In the genomic region with DNA sequence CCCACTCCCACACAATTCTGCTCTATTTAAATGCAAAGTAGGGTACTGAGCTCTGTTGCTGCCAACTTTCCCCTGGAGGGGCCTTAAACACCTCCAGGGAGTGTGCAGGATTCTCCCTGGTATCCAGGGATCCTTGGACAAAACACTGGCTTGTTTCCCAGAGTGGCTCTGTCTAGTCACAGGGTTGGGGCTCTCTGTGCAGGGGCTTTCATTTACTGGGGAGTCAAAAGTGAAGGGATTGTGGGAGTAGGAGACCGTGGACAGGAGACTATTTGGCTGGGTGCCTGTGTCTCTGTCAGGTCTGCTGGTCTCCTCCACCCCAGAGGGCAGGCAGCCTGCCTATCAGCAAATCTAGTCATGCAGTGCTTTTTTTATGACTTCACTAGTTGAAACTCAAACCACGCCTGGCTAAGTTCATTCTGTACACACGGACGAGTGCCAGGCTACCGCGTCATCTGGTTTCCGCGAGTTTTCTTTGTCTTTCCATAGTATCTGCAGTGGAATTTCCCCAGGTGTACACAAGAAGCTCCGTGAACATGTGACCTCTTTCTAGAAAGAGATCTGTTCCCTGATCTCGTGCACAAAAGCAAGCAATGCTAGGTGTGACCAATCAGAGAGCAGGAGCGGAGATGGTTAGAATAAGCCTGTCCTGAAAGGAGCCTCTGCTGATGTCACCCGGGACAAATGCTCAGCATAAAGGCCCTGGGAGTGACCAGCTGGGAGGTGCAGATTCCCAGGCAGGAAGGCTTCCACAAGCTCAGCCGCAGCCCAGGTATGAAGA, we compare ENCODE assay signal across 8 mouse cellular contexts. TPM values are rescaled to one million over a fixed set of nuclear protein-coding genes. Genes with fewer than 3 reads are reported as not detected.
DNase-seq lines count a peak whose midpoint lies in the region; ATAC-seq and TF ChIP-seq lines count a peak whose summit lies in the region.

No protein-coding gene starts in this region.

- TF ChIP-seq CTCF in cerebellum, adult 2 months (IDR thresholded peaks at IDR 0.05; ENCODE audit: borderline replicate concordance, insufficient read depth, low read depth, low read length) = no peak
- no peak for TF ChIP-seq CTCF in E14TG2a.4 (conservative IDR thresholded peaks at IDR 0.05; ENCODE audit: low read length)

- DNase-seq in cerebellum, adult 2 months = peak; percentile 32 to 39
- no peak for DNase-seq in cerebellum, adult 8-10 months
- peak; percentile 88 for DNase-seq in large intestine, adult 2 months (ENCODE audit: low read depth, low spot score)
- peak; percentile 26 for DNase-seq in ovary, postnatal 36 days (ENCODE audit: low spot score)
- no peak for DNase-seq in frontal cortex, postnatal 14 days (ENCODE audit: low spot score in 2 of 2)
- DNase-seq in right cerebral cortex, postnatal 4 days = no peak

- no peak for TF ChIP-seq POLR2A in cerebellum, adult 2 months (IDR thresholded peaks at IDR 0.05; ENCODE audit: borderline replicate concordance, insufficient read depth, low read length)

- peak; percentile 42 for ATAC-seq in heart, embryonic 16.5 days (replicated peaks; ENCODE audit: extremely low read depth, insufficient read depth, low FRiP score)

- H3K4me3 ChIP-seq in cerebellum, adult 2 months (replicated peaks; ENCODE audit: insufficient read depth, low read depth, low read length) = peak overlapping the region; percentile 7
- H3K4me3 ChIP-seq in E14TG2a.4 (replicated peaks; ENCODE audit: low read length) = peak overlapping the region; percentile 14; the same call in 1 of the 2 replicates
- peak overlapping the region; percentile 6; the same call in 1 of the 2 replicates for H3K4me3 ChIP-seq in heart, embryonic 16.5 days (ENCODE audit: low read length)

- H3K36me3 ChIP-seq in E14TG2a.4 (ENCODE audit: insufficient read depth, low read length) = no peaks in the 10 kb centered on the region
- no peaks in the 10 kb centered on the region for H3K36me3 ChIP-seq in heart, embryonic 16.5 days (ENCODE audit: control insufficient read depth, insufficient read depth)

- peaks cover 7% of the 10 kb centered on the region for H3K4me1 ChIP-seq in cerebellum, adult 2 months (ENCODE audit: control insufficient read depth, insufficient read depth, low read length)
- peaks cover 31% of the 10 kb centered on the region for H3K4me1 ChIP-seq in E14TG2a.4 (replicated peaks; ENCODE audit: low read depth, low read length)
- peaks cover 18% of the 10 kb centered on the region for H3K4me1 ChIP-seq in heart, embryonic 16.5 days (ENCODE audit: control insufficient read depth, insufficient read depth, low read length)

- H3K9me3 ChIP-seq in E14TG2a.4 (ENCODE audit: low read length) = no peaks in the 10 kb centered on the region
- no peaks in the 10 kb centered on the region for H3K9me3 ChIP-seq in heart, embryonic 16.5 days (replicated peaks; ENCODE audit: control insufficient read depth, low read length)

- H3K27ac ChIP-seq in cerebellum, adult 2 months (ENCODE audit: insufficient read depth, low read length) = no peak overlapping the region
- peak overlapping the region; percentile 12; the same call in 1 of the 2 replicates for H3K27ac ChIP-seq in heart, embryonic 16.5 days (ENCODE audit: low read length)

- H3K4me2 ChIP-seq in heart, embryonic 16.5 days (ENCODE audit: low read depth, low read length) = peak overlapping the region; percentile 37

- no peaks in the 10 kb centered on the region for H3K27me3 ChIP-seq in cerebellum, adult 2 months (ENCODE audit: control insufficient read depth, insufficient read depth, low read length)
- peaks cover 13% of the 10 kb centered on the region for H3K27me3 ChIP-seq in E14TG2a.4 (ENCODE audit: insufficient read depth, low read length)
- no peaks in the 10 kb centered on the region for H3K27me3 ChIP-seq in heart, embryonic 16.5 days (ENCODE audit: control insufficient read depth, insufficient read depth, low read length)

- WGBS in cerebellum, adult 2 months = 15% methylated on average over 13 of the region's 13 CpGs
- WGBS in heart, embryonic 16.5 days = 43% methylated on average over 13 of the region's 13 CpGs
- WGBS in large intestine, adult 2 months = 12% methylated on average over 13 of the region's 13 CpGs

- H3K9ac ChIP-seq in heart, embryonic 16.5 days (ENCODE audit: low read length) = no peak overlapping the region

RNA-seq across cellular contexts. Expression of a gene that starts 1.5 kb away (rescaled TPM):
- polyA plus RNA-seq in cerebellum, adult 2 months (2012; rRNA removed) = 69.1 and 74.9 TPM in 2 replicates
- polyA plus RNA-seq in heart, embryonic 16.5 days (2015; fragmentation: Nextera tagmentation; extraction: Ambion mirVana) = 123 and 132 TPM in 2 replicates
- polyA plus RNA-seq in large intestine, adult 2 months (2012; rRNA removed) = 31.3 and 35.8 TPM in 2 replicates

RNA-seq across cellular contexts. Expression of a gene that starts 2.8 kb away (rescaled TPM):
- 65.9 and 66.7 TPM in 2 replicates for polyA plus RNA-seq in cerebellum, adult 2 months (2012; rRNA removed)
- polyA plus RNA-seq in heart, embryonic 16.5 days (2015; fragmentation: Nextera tagmentation; extraction: Ambion mirVana) = 45.0 and 47.0 TPM in 2 replicates
- 28.9 and 37.7 TPM in 2 replicates for polyA plus RNA-seq in large intestine, adult 2 months (2012; rRNA removed)

RNA-seq across cellular contexts. Expression of a gene that starts 54.2 kb away (rescaled TPM):
- 29.7 and 34.0 TPM in 2 replicates for polyA plus RNA-seq in cerebellum, adult 2 months (2012; rRNA removed)
- polyA plus RNA-seq in heart, embryonic 16.5 days (2015; fragmentation: Nextera tagmentation; extraction: Ambion mirVana) = 49.3 and 50.8 TPM in 2 replicates
- polyA plus RNA-seq in large intestine, adult 2 months (2012; rRNA removed) = 3.8 and 6.4 TPM in 2 replicates

Comparison
In these comparisons a context has a peak if more than half of its experiments do, and no peak if none do; other contexts are left out.
1. DNase-seq: peak in cerebellum, adult 2 months (2 of 2), large intestine, adult 2 months (single experiment) and ovary, postnatal 36 days (single experiment); none in cerebellum, adult 8-10 months (single experiment), frontal cortex, postnatal 14 days (0 of 2) and right cerebral cortex, postnatal 4 days (single experiment).
2. Peak in every context shown above with its lines, with median percentiles within 50 percentile points of each other: H3K4me3 ChIP-seq.